Mouse (Mus musculus) forebrain, embryonic 15.5 days (tissue): ENCODE results near the gene Gucy2f. TPM values are rescaled to one million over a fixed set of nuclear protein-coding genes. Genes with fewer than 3 reads are reported as not detected.

ENCODE experiments used
- ATAC-seq: fragments of 200-750 bp; cut with Nextera tagmentation; replicated peaks from 2 replicates; pipeline ENCODE4 v1.8.0; 2017; ENCODE audit warnings: mild to moderate bottlenecking, moderate TSS enrichment, moderate library complexity
- H3K27ac ChIP-seq: fragments of 300-500 bp; sonication (generic); replicated peaks from 2 replicates; pipeline ENCODE4 v1.5.1; 2015; ENCODE audit warnings: mild to moderate bottlenecking, inconsistent platforms
- H3K27me3 ChIP-seq: fragments of 300-500 bp; sonication (generic); 2 replicates; pipeline ENCODE4 v1.6.1; 2015; ENCODE audit warnings: inconsistent platforms
- H3K36me3 ChIP-seq: fragments of 300-500 bp; sonication (generic); 2 replicates; pipeline ENCODE4 v1.6.1; 2015; ENCODE audit warnings: mild to moderate bottlenecking, inconsistent platforms
- H3K4me1 ChIP-seq: fragments of 300-500 bp; sonication (generic); 2 replicates; pipeline ENCODE4 v1.6.1; 2015; ENCODE audit warnings: inconsistent platforms
- H3K4me2 ChIP-seq: fragments of 300-500 bp; sonication (generic); replicated peaks from 2 replicates; pipeline ENCODE4 v1.6.1; 2015; ENCODE audit warnings: mild to moderate bottlenecking, inconsistent platforms
- H3K4me3 ChIP-seq: fragments of 300-500 bp; sonication (generic); 2 replicates; pipeline ENCODE4 v1.5.1; 2015; ENCODE audit warnings: mild to moderate bottlenecking, inconsistent platforms
- H3K9ac ChIP-seq: fragments of 300-500 bp; sonication (generic); replicated peaks from 2 replicates; pipeline ENCODE4 v1.6.1; 2015; ENCODE audit warnings: mild to moderate bottlenecking, inconsistent platforms
- H3K9me3 ChIP-seq: fragments of 300-500 bp; sonication (generic); 2 replicates; pipeline ENCODE4 v1.6.1; 2016; ENCODE audit warnings: inconsistent platforms
- WGBS: fragments of 180-500 bp; shearing (Covaris S2); methylation state at CpG from one replicate; pipeline ENCODE4 v1.1.7; 2015; ENCODE audit warnings: mixed read lengths; 5-methylcytosine and 5-hydroxymethylcytosine counted together
- polyA plus RNA-seq: library from polyadenylated mRNA; unstranded; fragments of >200 nt; fragmentation: Nextera tagmentation; extraction: Ambion mirVana; gene quantifications from 2 replicates; pipeline ENCODE4 v1.2.1, GENCODE M21; 2015

The Gucy2f gene
- polyA plus RNA-seq, 1 experiment from 2014 or later = 0.08 TPM

DNA sequence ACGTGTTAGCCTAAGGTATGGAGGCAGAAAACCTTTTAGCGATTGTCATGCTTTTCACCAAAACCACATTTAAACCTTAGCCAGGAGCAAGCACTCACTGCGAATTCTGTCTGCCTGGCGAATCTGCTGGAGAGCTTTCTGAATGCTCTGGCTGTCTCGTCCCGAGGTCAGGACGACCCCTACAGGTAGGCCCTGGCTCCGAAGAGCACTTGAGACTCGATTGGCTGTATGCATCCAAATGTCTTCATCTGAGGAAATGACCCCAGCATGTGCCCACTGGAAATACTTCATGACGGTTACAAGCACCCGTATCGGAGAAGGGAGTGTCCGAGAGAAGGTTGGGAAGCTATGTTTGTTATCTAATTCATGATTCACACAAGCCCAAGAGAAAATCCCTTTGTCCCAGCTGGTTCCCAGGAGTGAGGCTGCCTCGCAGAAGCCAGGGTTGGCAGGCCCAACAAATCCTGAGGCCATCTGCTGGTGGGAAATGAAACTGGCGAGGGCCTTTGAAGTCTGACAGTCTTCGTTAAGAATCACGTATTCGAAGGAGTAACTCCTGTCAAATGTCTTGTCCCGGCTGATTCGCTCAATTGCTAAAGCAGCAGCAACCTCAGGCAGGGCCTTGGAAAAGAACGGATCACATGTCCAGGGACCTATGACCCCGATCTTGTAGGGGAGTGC lies 7.6 kb downstream of the Gucy2f start:
- ATAC-seq = peak; percentile 87
- Histone ChIP-seq H3K4me2 (0 out of 2 replicates have a peak overlapping the region, but pooled peaks have one; percentile 17), H3K27me3 (no peaks in the 10 kb centered on the region; the same call in 1 of the 2 replicates), H3K9ac (no peak overlapping the region), H3K27ac (no peak overlapping the region), H3K9me3 (no peaks in the 10 kb centered on the region), H3K4me3 (no peak overlapping the region), H3K4me1 (no peaks in the 10 kb centered on the region), H3K36me3 (no peaks in the 10 kb centered on the region)
- 32% methylated on average over 22 of the region's 22 CpGs for WGBS

DNA sequence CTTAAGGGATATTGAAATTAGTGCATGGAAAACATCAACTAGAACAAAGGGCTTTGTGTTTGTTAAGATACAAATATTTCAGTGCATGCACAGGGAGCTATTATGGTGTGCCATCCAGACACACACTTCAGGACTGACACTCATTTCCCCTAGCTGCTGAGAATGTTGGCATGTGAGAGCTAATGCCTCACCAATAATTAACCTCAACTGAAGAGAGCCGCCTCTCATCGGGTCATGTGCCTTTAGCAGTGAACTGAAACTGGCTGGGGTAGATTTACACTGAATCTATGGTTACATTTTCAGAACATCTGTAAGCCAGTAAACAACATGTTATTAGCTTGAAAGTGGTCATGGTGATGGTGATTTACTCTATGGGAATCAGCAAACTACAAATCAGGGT lies 14.7 kb downstream of the Gucy2f start:
- Histone ChIP-seq H3K9me3 (no peaks in the 10 kb centered on the region), H3K27me3 (no peaks in the 10 kb centered on the region), H3K9ac (no peak overlapping the region), H3K4me2 (no peak overlapping the region), H3K36me3 (no peaks in the 10 kb centered on the region), H3K4me1 (no peaks in the 10 kb centered on the region), H3K4me3 (no peak overlapping the region), H3K27ac (no peak overlapping the region)
- no peak for ATAC-seq
- 52% methylated on average over 2 of the region's 2 CpGs for WGBS

DNA sequence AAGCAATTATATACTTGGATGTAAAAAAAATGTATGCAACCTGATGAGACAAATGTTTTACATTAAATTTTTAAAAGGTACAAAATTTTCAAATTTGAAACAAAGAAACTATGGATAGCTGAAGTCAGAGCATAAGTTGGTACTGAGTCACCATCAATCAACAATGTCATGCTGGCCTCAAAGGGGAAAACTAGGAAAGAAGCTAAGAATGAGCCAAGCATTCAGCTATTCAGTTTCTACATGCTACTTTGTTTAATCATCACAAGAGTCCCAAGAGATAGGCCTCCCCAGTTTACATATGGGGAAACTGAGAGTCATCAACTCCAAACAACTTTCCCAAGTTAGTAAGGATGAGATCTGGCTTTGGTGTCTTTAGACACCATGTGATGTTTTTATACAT lies 19.8 kb downstream of the Gucy2f start:
- Histone ChIP-seq H3K4me2 (no peak overlapping the region), H3K9ac (no peak overlapping the region), H3K9me3 (no peaks in the 10 kb centered on the region), H3K4me3 (no peak overlapping the region), H3K27me3 (no peaks in the 10 kb centered on the region), H3K36me3 (no peaks in the 10 kb centered on the region), H3K27ac (no peak overlapping the region), H3K4me1 (no peaks in the 10 kb centered on the region)
- no peak for ATAC-seq

DNA sequence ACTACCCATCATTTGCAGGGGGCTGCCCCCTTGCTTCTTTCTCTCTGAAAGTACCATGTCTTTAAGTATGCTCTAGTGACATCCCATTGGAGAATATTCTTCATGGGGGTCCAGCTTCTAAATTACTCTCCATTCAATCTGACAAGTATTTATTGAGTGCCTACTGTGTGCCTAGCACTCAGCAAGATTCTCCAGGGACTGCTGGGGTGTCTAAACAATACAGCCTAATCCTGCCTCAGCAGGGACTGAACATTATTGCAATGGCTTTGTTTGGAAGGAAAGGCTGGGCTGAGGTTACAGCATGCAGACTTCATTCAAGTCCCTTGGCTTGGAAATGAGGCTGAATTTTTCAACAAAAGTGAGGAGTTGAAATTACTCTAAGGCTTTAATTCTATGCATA lies 81.0 kb downstream of the Gucy2f start:
- Histone ChIP-seq H3K4me3 (no peak overlapping the region), H3K4me1 (no peaks in the 10 kb centered on the region)

DNA sequence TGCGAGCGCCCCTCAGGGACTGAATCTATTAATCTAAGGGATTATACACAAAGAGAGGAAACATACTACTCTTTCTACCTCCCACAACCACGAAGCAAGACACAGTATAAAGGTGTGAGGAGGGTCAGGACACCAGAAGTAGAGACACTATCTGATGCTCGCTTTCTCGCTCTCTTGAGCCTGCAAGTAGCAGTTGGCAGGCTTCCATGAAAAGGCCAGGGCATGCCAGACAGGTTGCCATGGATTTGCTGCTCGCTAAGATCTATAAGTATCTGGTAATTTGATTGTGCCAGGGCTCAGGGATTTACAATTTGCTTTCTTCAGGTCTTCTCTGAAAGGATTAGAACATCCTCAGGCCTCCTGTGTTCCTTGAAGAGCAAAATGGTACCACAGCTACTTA lies 85.5 kb downstream of the Gucy2f start:
- Histone ChIP-seq H3K27ac (no peak overlapping the region), H3K4me2 (no peak overlapping the region), H3K9me3 (no peaks in the 10 kb centered on the region), H3K4me3 (no peak overlapping the region), H3K36me3 (no peaks in the 10 kb centered on the region), H3K9ac (no peak overlapping the region), H3K27me3 (no peaks in the 10 kb centered on the region), H3K4me1 (no peaks in the 10 kb centered on the region)
- ATAC-seq = no peak
- WGBS = 47% methylated on average over 6 of the region's 6 CpGs

More for the DNA sequence above, 81.0 kb downstream of the Gucy2f start:
- H3K27ac ChIP-seq = no peak overlapping the region
- ATAC-seq = no peak
- no peaks in the 10 kb centered on the region for H3K27me3 ChIP-seq
- H3K9me3 ChIP-seq = no peaks in the 10 kb centered on the region
- H3K9ac ChIP-seq = no peak overlapping the region
- no peak overlapping the region for H3K4me2 ChIP-seq
- H3K36me3 ChIP-seq = no peaks in the 10 kb centered on the region

DNA sequence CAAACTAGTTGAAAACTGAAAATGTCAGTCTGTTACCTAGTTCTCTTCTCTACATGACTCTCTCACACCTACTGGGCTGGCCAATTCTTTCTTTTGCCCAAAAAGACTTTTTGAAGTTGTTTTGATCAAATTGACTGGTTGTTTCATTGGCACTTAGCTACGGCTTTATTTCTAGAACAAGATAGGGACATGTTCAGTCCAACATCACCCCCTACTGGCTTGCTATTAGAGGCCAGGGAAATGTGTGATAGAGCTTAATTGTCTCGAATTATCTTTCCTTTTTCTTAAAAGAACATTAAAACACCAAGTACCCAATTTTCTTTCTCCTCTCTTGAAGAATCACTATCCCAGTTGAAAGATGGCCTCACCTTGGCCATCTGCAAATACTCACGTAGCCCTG lies 99.8 kb downstream of the Gucy2f start:
- H3K36me3 ChIP-seq = no peaks in the 10 kb centered on the region
- H3K27me3 ChIP-seq = peaks cover 3% of the 10 kb centered on the region; the same call in 1 of the 2 replicates
- H3K4me3 ChIP-seq = no peak overlapping the region
- no peak overlapping the region for H3K9ac ChIP-seq
- ATAC-seq = no peak
- no peak overlapping the region for H3K4me2 ChIP-seq
- WGBS = 40% methylated on average over 3 of the region's 3 CpGs
- H3K4me1 ChIP-seq = no peaks in the 10 kb centered on the region
- H3K27ac ChIP-seq = no peak overlapping the region
- no peaks in the 10 kb centered on the region for H3K9me3 ChIP-seq

DNA sequence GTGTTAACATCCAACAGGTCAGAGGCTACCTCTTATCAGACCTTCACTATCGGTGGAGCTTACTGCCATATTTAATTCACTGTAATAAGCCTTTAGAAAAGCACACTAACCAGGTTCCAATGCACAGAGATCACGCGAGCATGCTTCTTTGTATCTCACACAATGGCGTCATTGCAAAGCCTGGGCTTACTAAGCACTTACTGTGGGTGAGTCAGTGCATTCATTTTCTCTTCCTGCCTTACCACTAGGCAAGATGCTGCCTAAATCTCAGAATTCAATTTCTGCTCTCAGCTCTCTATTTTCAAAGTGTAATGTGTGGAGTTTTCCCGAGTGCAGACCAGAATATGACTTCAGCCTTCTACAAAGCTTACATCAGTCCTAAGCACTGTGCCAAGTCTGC lies 101.2 kb downstream of the Gucy2f start:
- H3K9ac ChIP-seq = no peak overlapping the region
- no peak overlapping the region for H3K27ac ChIP-seq
- no peak overlapping the region for H3K4me2 ChIP-seq
- no peak for ATAC-seq
- no peaks in the 10 kb centered on the region for H3K4me1 ChIP-seq
- H3K27me3 ChIP-seq = peaks cover 4% of the 10 kb centered on the region; the same call in 1 of the 2 replicates
- no peaks in the 10 kb centered on the region for H3K36me3 ChIP-seq
- no peak overlapping the region for H3K4me3 ChIP-seq
- no peaks in the 10 kb centered on the region for H3K9me3 ChIP-seq
- WGBS = 54% methylated on average over 5 of the region's 5 CpGs

DNA sequence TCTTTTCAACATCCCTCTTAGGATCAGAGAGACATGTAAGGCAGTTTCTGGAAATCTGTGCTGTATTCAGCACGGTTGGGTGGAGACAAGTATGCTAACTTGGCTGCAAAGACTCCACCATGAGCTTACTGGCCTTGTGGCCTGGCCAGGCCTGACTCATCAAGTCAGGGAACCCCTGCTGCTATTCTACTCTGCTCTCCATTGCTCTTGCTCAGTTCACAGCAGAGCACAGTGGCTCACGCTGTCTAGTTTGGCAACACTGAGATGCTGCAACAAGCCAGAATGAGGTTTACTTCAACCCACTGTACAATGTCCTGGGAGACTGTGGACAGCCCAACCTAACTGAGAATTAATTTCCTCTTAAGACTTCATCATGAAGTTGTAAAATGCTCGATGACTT lies 134.1 kb downstream of the Gucy2f start:
- H3K9me3 ChIP-seq = no peaks in the 10 kb centered on the region
- no peak overlapping the region for H3K9ac ChIP-seq
- no peak for ATAC-seq
- no peaks in the 10 kb centered on the region for H3K27me3 ChIP-seq
- H3K4me3 ChIP-seq = no peak overlapping the region
- WGBS = 80% methylated on average over 3 of the region's 3 CpGs
- H3K27ac ChIP-seq = no peak overlapping the region
- no peaks in the 10 kb centered on the region for H3K36me3 ChIP-seq
- H3K4me1 ChIP-seq = no peaks in the 10 kb centered on the region
- no peak overlapping the region for H3K4me2 ChIP-seq

Other genes with a start within 250 kb of the Gucy2f start
- 22.5 and 24.4 TPM in 2 replicates for gene Nxt2, start 29.8 kb upstream of the Gucy2f start, polyA plus RNA-seq
- 26.8 and 29.5 TPM in 2 replicates for gene Kcne1l, start 109.4 kb upstream of the Gucy2f start, polyA plus RNA-seq
- 11.3 and 11.9 TPM in 2 replicates for gene Acsl4, start 193.6 kb upstream of the Gucy2f start, polyA plus RNA-seq